Mouse (Mus musculus) myocyte (in vitro differentiated cells): ENCODE data around the gene Cacna2d3. TPM values are rescaled to one million over a fixed set of nuclear protein-coding genes. Genes with fewer than 3 reads are reported as not detected.

Experiments used
- H3K27me3 ChIP-seq: one replicate; pipeline ENCODE4 v1.6.1; 2011; ENCODE audit not compliant: control insufficient read depth, insufficient read depth, insufficient read length
- H3K36me3 ChIP-seq: one replicate; pipeline ENCODE4 v1.6.1; 2011; ENCODE audit not compliant: control insufficient read depth, insufficient read depth
- H3K4me2 ChIP-seq: one replicate; pipeline ENCODE4 v1.6.1; 2011; ENCODE audit warnings: low read depth, control low read depth
- H3K4me3 ChIP-seq: one replicate; pipeline ENCODE4 v1.5.1; 2011; ENCODE audit warnings: mild to moderate bottlenecking, control low read depth, moderate library complexity
- H3K79me2 ChIP-seq: one replicate; pipeline ENCODE4 v1.6.1; 2011; ENCODE audit not compliant: control insufficient read depth, insufficient read depth
- H3ac ChIP-seq: one replicate; pipeline ENCODE4 v1.6.1; 2011; ENCODE audit not compliant: control insufficient read depth, insufficient read length
- CEBPB ChIP-seq: IDR thresholded peaks from 2 replicates; pipeline ENCODE4 v1.6.1; 2011; ENCODE audit warnings: mild to moderate bottlenecking, moderate library complexity; ENCODE audit not compliant: poor library complexity, insufficient read depth, severe bottlenecking
- E2F4 ChIP-seq: IDR thresholded peaks from one replicate; pipeline ENCODE4 v1.6.1; 2011; ENCODE audit warnings: mild to moderate bottlenecking, control low read depth, moderate library complexity; ENCODE audit not compliant: insufficient read depth
- MAX ChIP-seq: IDR thresholded peaks from one replicate; pipeline ENCODE4 v1.6.1; 2011; ENCODE audit warnings: low read depth, mild to moderate bottlenecking, control low read depth
- MYOD1 ChIP-seq, 3 experiments: IDR thresholded peaks; one replicate each; pipeline ENCODE4 v1.6.1; 2011; ENCODE audit warnings: control low read depth in 2 of 3, low read depth in 2 of 3, mild to moderate bottlenecking in 2 of 3, moderate library complexity in 1 of 3; ENCODE audit not compliant: insufficient read length in 2 of 3, control insufficient read depth in 1 of 3
- MYOG ChIP-seq, 3 experiments: IDR thresholded peaks; one replicate each; pipeline ENCODE4 v1.6.1; 2011; ENCODE audit warnings: control low read depth in 2 of 3, low read depth in 2 of 3, mild to moderate bottlenecking in 2 of 3; ENCODE audit not compliant: insufficient read length in 2 of 3, control insufficient read depth in 1 of 3, insufficient read depth in 1 of 3
- POLR2A ChIP-seq: IDR thresholded peaks from one replicate; pipeline ENCODE4 v1.6.1; 2011; ENCODE audit warnings: low read depth, mild to moderate bottlenecking, control low read depth, moderate library complexity; ENCODE audit not compliant: insufficient read length
- POLR2AphosphoS2 ChIP-seq: IDR thresholded peaks from one replicate; pipeline ENCODE4 v1.6.1; 2011; ENCODE audit warnings: low read depth, control low read depth; ENCODE audit not compliant: insufficient read length
- REST ChIP-seq: IDR thresholded peaks from one replicate; pipeline ENCODE4 v1.6.1; 2011; ENCODE audit warnings: mild to moderate bottlenecking, control low read depth, moderate library complexity; ENCODE audit not compliant: insufficient read depth, insufficient read length
- SRF ChIP-seq: IDR thresholded peaks from one replicate; pipeline ENCODE4 v1.6.1; 2011; ENCODE audit warnings: low read depth; ENCODE audit not compliant: control insufficient read depth, insufficient read length
- TCF12 ChIP-seq: IDR thresholded peaks from one replicate; pipeline ENCODE4 v1.6.1; 2011; ENCODE audit warnings: mild to moderate bottlenecking, control low read depth; ENCODE audit not compliant: poor library complexity, insufficient read depth, severe bottlenecking
- TCF3 ChIP-seq: IDR thresholded peaks from one replicate; pipeline ENCODE4 v1.6.1; 2011; ENCODE audit warnings: low read depth, control low read depth; ENCODE audit not compliant: insufficient read length
- USF1 ChIP-seq: IDR thresholded peaks from one replicate; pipeline ENCODE4 v1.6.1; 2011; ENCODE audit warnings: low read depth, mild to moderate bottlenecking, control low read depth, moderate library complexity
- polyA plus RNA-seq: library from polyadenylated mRNA; unstranded; fragments of >200 nt; fragmentation: generic; extraction: Trizol; gene quantifications from one replicate; pipeline ENCODE4 v1.2.1, GENCODE M21; 2012; ENCODE audit warnings: missing spikeins

Gene Cacna2d3
- polyA plus RNA-seq, 1 experiment = 0.10 TPM

- TF ChIP-seq TCF12 (no peak), MYOG (IDR thresholded peaks at IDR 0.05; ENCODE audit: control insufficient read depth in 1 of 3, insufficient read depth in 1 of 3, insufficient read length in 2 of 3, low read depth in 2 of 3) (no peak), TCF3 (no peak), CEBPB (no peak), MAX (no peak), POLR2AphosphoS2 (no peak)
- Histone ChIP-seq H3K4me3 (no peak overlapping the region), H3K79me2 (no peaks in the 10 kb centered on the region), H3K36me3 (no peaks in the 10 kb centered on the region), H3ac (no peak overlapping the region), H3K27me3 (no peaks in the 10 kb centered on the region), H3K4me2 (no peak overlapping the region)
Measured at GRCm38 (mm10) chr14:28892530-28892929, 829.1 kb downstream of the Cacna2d3 start.

GRCm38 (mm10) chr14:28887373-28887772, 834.3 kb downstream of the Cacna2d3 start:
- Histone ChIP-seq H3K4me3 (no peak overlapping the region), H3ac (no peak overlapping the region), H3K79me2 (no peaks in the 10 kb centered on the region), H3K4me2 (no peak overlapping the region), H3K36me3 (no peaks in the 10 kb centered on the region), H3K27me3 (no peaks in the 10 kb centered on the region)
- TF ChIP-seq REST = no peak
- no peak for TF ChIP-seq MAX
- TF ChIP-seq POLR2A = no peak
- TF ChIP-seq POLR2AphosphoS2 = no peak
- no peak for TF ChIP-seq E2F4
- TF ChIP-seq TCF3 = no peak
- TF ChIP-seq SRF = no peak
- no peak for TF ChIP-seq CEBPB
- no peak for TF ChIP-seq USF1
- no peak for TF ChIP-seq MYOG (IDR thresholded peaks at IDR 0.05; ENCODE audit: control insufficient read depth in 1 of 3, insufficient read depth in 1 of 3, insufficient read length in 2 of 3, low read depth in 2 of 3)
- no peak for TF ChIP-seq TCF12
- TF ChIP-seq MYOD1 (IDR thresholded peaks at IDR 0.05; ENCODE audit: control insufficient read depth in 1 of 3, insufficient read length in 2 of 3, low read depth in 2 of 3) = no peak

- Histone ChIP-seq H3K27me3 (no peaks in the 10 kb centered on the region), H3K79me2 (no peaks in the 10 kb centered on the region), H3K4me2 (no peak overlapping the region), H3ac (no peak overlapping the region), H3K4me3 (no peak overlapping the region), H3K36me3 (no peaks in the 10 kb centered on the region)
- TF ChIP-seq TCF12 (no peak), MYOD1 (IDR thresholded peaks at IDR 0.05; ENCODE audit: control insufficient read depth in 1 of 3, insufficient read length in 2 of 3, low read depth in 2 of 3) (no peak), MAX (no peak), CEBPB (no peak), MYOG (IDR thresholded peaks at IDR 0.05; ENCODE audit: control insufficient read depth in 1 of 3, insufficient read depth in 1 of 3, insufficient read length in 2 of 3, low read depth in 2 of 3) (no peak), POLR2A (no peak), TCF3 (no peak), POLR2AphosphoS2 (no peak), SRF (no peak), USF1 (no peak), REST (no peak), E2F4 (no peak)
Measured at GRCm38 (mm10) chr14:28886661-28887060, 835.0 kb downstream of the Cacna2d3 start.

GRCm38 (mm10) chr14:28870983-28871382, 850.7 kb downstream of the Cacna2d3 start:
- H3K4me3 ChIP-seq = no peak overlapping the region
- H3K4me2 ChIP-seq = no peak overlapping the region
- H3K79me2 ChIP-seq = no peaks in the 10 kb centered on the region
- no peak overlapping the region for H3ac ChIP-seq
- H3K27me3 ChIP-seq = no peaks in the 10 kb centered on the region
- no peaks in the 10 kb centered on the region for H3K36me3 ChIP-seq
- no peak for TF ChIP-seq POLR2AphosphoS2
- TF ChIP-seq REST = no peak
- TF ChIP-seq MAX = no peak
- TF ChIP-seq USF1 = no peak
- TF ChIP-seq TCF12 = no peak

GRCm38 (mm10) chr14:28870382-28870781, 851.3 kb downstream of the Cacna2d3 start:
- Histone ChIP-seq H3ac (no peak overlapping the region), H3K4me3 (no peak overlapping the region), H3K79me2 (no peaks in the 10 kb centered on the region), H3K27me3 (no peaks in the 10 kb centered on the region), H3K4me2 (no peak overlapping the region), H3K36me3 (no peaks in the 10 kb centered on the region)
- no peak for TF ChIP-seq E2F4
- no peak for TF ChIP-seq MAX
- no peak for TF ChIP-seq USF1
- TF ChIP-seq REST = no peak
- no peak for TF ChIP-seq TCF3
- no peak for TF ChIP-seq MYOG (IDR thresholded peaks at IDR 0.05; ENCODE audit: control insufficient read depth in 1 of 3, insufficient read depth in 1 of 3, insufficient read length in 2 of 3, low read depth in 2 of 3)
- TF ChIP-seq POLR2AphosphoS2 = no peak
- TF ChIP-seq CEBPB = no peak
- TF ChIP-seq TCF12 = no peak
- TF ChIP-seq MYOD1 (IDR thresholded peaks at IDR 0.05; ENCODE audit: control insufficient read depth in 1 of 3, insufficient read length in 2 of 3, low read depth in 2 of 3) = no peak
